Mouse (Mus musculus): ENCODE results near the gene Slc9a5. TPM values are rescaled to one million over a fixed set of nuclear protein-coding genes. Genes with fewer than 3 reads are reported as not detected.

Gene Slc9a5
- total RNA-seq, 1 experiment = 5.8 TPM

DNA sequence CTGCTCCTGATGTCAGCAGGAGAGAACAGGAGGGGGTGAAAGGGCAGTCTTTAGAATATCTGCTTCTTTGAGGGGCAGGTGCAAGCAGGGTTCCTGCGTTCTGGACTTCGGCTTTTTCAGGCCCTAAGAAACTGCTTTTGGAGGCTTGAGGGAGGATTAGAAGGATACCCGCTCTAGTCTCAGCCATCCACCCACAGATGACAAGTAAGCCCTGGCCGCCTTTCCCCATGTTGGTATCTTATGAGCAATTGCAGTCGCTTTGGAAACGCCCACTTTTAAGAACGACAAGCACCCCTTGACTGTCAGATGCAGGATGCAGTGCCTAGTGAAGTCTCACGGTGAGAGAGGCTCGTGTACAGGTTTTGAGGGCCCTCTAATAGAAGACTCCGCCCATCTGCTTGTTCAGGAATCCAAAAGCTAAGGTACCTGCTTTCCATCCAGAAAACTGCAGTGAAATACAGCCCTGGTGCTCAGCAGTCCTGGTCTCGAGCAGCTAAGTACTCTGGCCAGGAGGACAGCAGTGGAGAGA lies 29.9 kb upstream of the Slc9a5 start:
- no peak for DNase-seq (ENCODE audit: low read depth, low spot score)
- Histone ChIP-seq H3K4me1 (ENCODE audit: control insufficient read depth in 2 of 2, insufficient read depth in 2 of 2, low read length in 2 of 2, poor library complexity in 1 of 2) (no peaks in the 10 kb centered on the region), H3K4me3 (ENCODE audit: insufficient read depth in 1 of 2, low read depth in 1 of 2, low read length in 2 of 2, poor library complexity in 1 of 2, severe bottlenecking in 1 of 2) (no peak overlapping the region), H3K9ac (ENCODE audit: insufficient read depth, low read depth, low read length, poor library complexity, severe bottlenecking) (no peak overlapping the region), H3K27ac (ENCODE audit: insufficient read depth, low read depth, low read length, poor library complexity, severe bottlenecking) (no peak overlapping the region), H3K36me3 (ENCODE audit: control insufficient read depth, insufficient read depth, low read length, poor library complexity, severe bottlenecking) (peaks cover 2% of the 10 kb centered on the region; the same call in 1 of the 2 replicates), H3K9me3 (ENCODE audit: control insufficient read depth, insufficient read depth, low read depth, low read length) (no peaks in the 10 kb centered on the region)
- in situ Hi-C loops (cut with MboI; ENCODE audit: low sequenced_read_pairs in 2 of 2, unreplicated experiment in 2 of 2) = no loop called here
- TF ChIP-seq HCFC1 (IDR thresholded peaks at IDR 0.05; ENCODE audit: borderline replicate concordance, insufficient read depth, low read length) (no peak), MAFK (IDR thresholded peaks at IDR 0.05; ENCODE audit: insufficient read depth, low read depth, low read length) (no peak), ZNF384 (IDR thresholded peaks at IDR 0.05; ENCODE audit: low read depth, low read length) (no peak), ZC3H11A (IDR thresholded peaks at IDR 0.05; ENCODE audit: borderline replicate concordance, low read depth, low read length) (no peak), CHD2 (IDR thresholded peaks at IDR 0.05; ENCODE audit: low read depth, low read length) (no peak)

GRCm38 (mm10) chr8:105323183-105323582 lies 25.5 kb upstream of the Slc9a5 start:
- Histone ChIP-seq H3K36me3 (ENCODE audit: control insufficient read depth, insufficient read depth, low read length, poor library complexity, severe bottlenecking) (peaks cover 3% of the 10 kb centered on the region), H3K4me3 (ENCODE audit: insufficient read depth in 1 of 2, low read depth in 1 of 2, low read length in 2 of 2, poor library complexity in 1 of 2, severe bottlenecking in 1 of 2) (no peak overlapping the region), H3K4me1 (ENCODE audit: control insufficient read depth in 2 of 2, insufficient read depth in 2 of 2, low read length in 2 of 2, poor library complexity in 1 of 2) (peaks cover 0 to 6% of the 10 kb centered on the region in 2 experiments; a peak in 1 of 4 replicates), H3K9me3 (ENCODE audit: control insufficient read depth, insufficient read depth, low read depth, low read length) (no peaks in the 10 kb centered on the region), H3K27ac (ENCODE audit: insufficient read depth, low read depth, low read length, poor library complexity, severe bottlenecking) (no peak overlapping the region), H3K9ac (ENCODE audit: insufficient read depth, low read depth, low read length, poor library complexity, severe bottlenecking) (no peak overlapping the region)
- no peak for DNase-seq (ENCODE audit: low read depth, low spot score)
- in situ Hi-C loops (cut with MboI; ENCODE audit: low sequenced_read_pairs in 2 of 2, unreplicated experiment in 2 of 2) = no loop called here
- TF ChIP-seq HCFC1 (IDR thresholded peaks at IDR 0.05; ENCODE audit: borderline replicate concordance, insufficient read depth, low read length) = no peak
- TF ChIP-seq ZNF384 (IDR thresholded peaks at IDR 0.05; ENCODE audit: low read depth, low read length) = no peak
- TF ChIP-seq ZC3H11A (IDR thresholded peaks at IDR 0.05; ENCODE audit: borderline replicate concordance, low read depth, low read length) = no peak
- TF ChIP-seq MAFK (IDR thresholded peaks at IDR 0.05; ENCODE audit: insufficient read depth, low read depth, low read length) = no peak
- TF ChIP-seq CHD2 (IDR thresholded peaks at IDR 0.05; ENCODE audit: low read depth, low read length) = no peak

GRCm38 (mm10) chr8:105325641-105326093 lies 23.0 kb upstream of the Slc9a5 start:
- Histone ChIP-seq H3K4me1 (ENCODE audit: control insufficient read depth in 2 of 2, insufficient read depth in 2 of 2, low read length in 2 of 2, poor library complexity in 1 of 2) (peaks cover 0 to 8% of the 10 kb centered on the region in 2 experiments; a peak in 1 of 4 replicates), H3K9ac (ENCODE audit: insufficient read depth, low read depth, low read length, poor library complexity, severe bottlenecking) (peak overlapping the region; percentile 76), H3K9me3 (ENCODE audit: control insufficient read depth, insufficient read depth, low read depth, low read length) (no peaks in the 10 kb centered on the region), H3K27ac (ENCODE audit: insufficient read depth, low read depth, low read length, poor library complexity, severe bottlenecking) (0 out of 2 replicates have a peak overlapping the region, but pooled peaks have one; percentile 35), H3K36me3 (ENCODE audit: control insufficient read depth, insufficient read depth, low read length, poor library complexity, severe bottlenecking) (peaks cover 24% of the 10 kb centered on the region), H3K4me3 (ENCODE audit: insufficient read depth in 1 of 2, low read depth in 1 of 2, low read length in 2 of 2, poor library complexity in 1 of 2, severe bottlenecking in 1 of 2) (peak overlapping the region; percentile 92 to 100)
- in situ Hi-C loops (cut with MboI; ENCODE audit: low sequenced_read_pairs in 2 of 2, unreplicated experiment in 2 of 2) = no loop called here
- no peak for TF ChIP-seq CHD2 (IDR thresholded peaks at IDR 0.05; ENCODE audit: low read depth, low read length)
- TF ChIP-seq MAFK (IDR thresholded peaks at IDR 0.05; ENCODE audit: insufficient read depth, low read depth, low read length) = no peak
- TF ChIP-seq ZC3H11A (IDR thresholded peaks at IDR 0.05; ENCODE audit: borderline replicate concordance, low read depth, low read length) = no peak
- TF ChIP-seq HCFC1 (IDR thresholded peaks at IDR 0.05; ENCODE audit: borderline replicate concordance, insufficient read depth, low read length) = no peak
- TF ChIP-seq ZNF384 (IDR thresholded peaks at IDR 0.05; ENCODE audit: low read depth, low read length) = no peak
- DNase-seq (ENCODE audit: low read depth, low spot score) = no peak

GRCm38 (mm10) chr8:105326141-105326672 lies 22.4 kb upstream of the Slc9a5 start, which contains the start of the genes Lrrc29 and Tmem208:
Lrrc29 (minus strand) TSS chr8:105326278.
Tmem208 (plus strand) TSS chr8:105326354.
- TF ChIP-seq ZNF384 (IDR thresholded peaks at IDR 0.05; ENCODE audit: low read depth, low read length) = 0 out of 2 replicates have a peak, but pooled peaks have one; percentile 2
- peak; percentile 93 for TF ChIP-seq HCFC1 (IDR thresholded peaks at IDR 0.05; ENCODE audit: borderline replicate concordance, insufficient read depth, low read length)
- no peak for TF ChIP-seq CHD2 (IDR thresholded peaks at IDR 0.05; ENCODE audit: low read depth, low read length)
- Histone ChIP-seq H3K4me3 (ENCODE audit: insufficient read depth in 1 of 2, low read depth in 1 of 2, low read length in 2 of 2, poor library complexity in 1 of 2, severe bottlenecking in 1 of 2) (peak within 1 kb of the TSS; percentile 92 to 100), H3K36me3 (ENCODE audit: control insufficient read depth, insufficient read depth, low read length, poor library complexity, severe bottlenecking) (peaks cover 29% of the 10 kb centered on the region), H3K27ac (ENCODE audit: insufficient read depth, low read depth, low read length, poor library complexity, severe bottlenecking) (peak within 1 kb of the TSS; percentile 35; the same call in 1 of the 2 replicates), H3K9ac (ENCODE audit: insufficient read depth, low read depth, low read length, poor library complexity, severe bottlenecking) (peak within 1 kb of the TSS; percentile 76), H3K4me1 (ENCODE audit: control insufficient read depth in 2 of 2, insufficient read depth in 2 of 2, low read length in 2 of 2, poor library complexity in 1 of 2) (peaks cover 0 to 8% of the 10 kb centered on the region in 2 experiments; a peak in 1 of 4 replicates), H3K9me3 (ENCODE audit: control insufficient read depth, insufficient read depth, low read depth, low read length) (no peaks in the 10 kb centered on the region)
- in situ Hi-C loops (cut with MboI; ENCODE audit: low sequenced_read_pairs in 2 of 2, unreplicated experiment in 2 of 2) = no loop called here
- DNase-seq (ENCODE audit: low read depth, low spot score) = peak; percentile 96
